Mouse (Mus musculus): ENCODE measurements around the gene Tpgs1. TPM values are rescaled to one million over a fixed set of nuclear protein-coding genes. Genes with fewer than 3 reads are reported as not detected.

The Tpgs1 gene
- total and polyA plus RNA-seq, 2 experiments from 2014 or later: 64.2 to 128 TPM

- Histone ChIP-seq H3K9ac (no peak overlapping the region), H3K9me3 (ENCODE audit: low read length) (no peaks in the 10 kb centered on the region), H3K36me3 (ENCODE audit: insufficient read depth) (no peaks in the 10 kb centered on the region), H3K27ac (ENCODE audit: low read depth, low read length) (no peak overlapping the region), H3K4me3 (ENCODE audit: low read depth, low read length) (no peak overlapping the region), H3K27me3 (ENCODE audit: insufficient read depth, low read length) (no peaks in the 10 kb centered on the region), H3K4me1 (ENCODE audit: insufficient read depth) (peaks cover 18% of the 10 kb centered on the region), H3K4me2 (ENCODE audit: low read depth) (no peak overlapping the region)
- TF ChIP-seq CTCF (IDR thresholded peaks at IDR 0.05; ENCODE audit: low read depth): no peak
- 74% methylated on average over 9 of the region's 9 CpGs for WGBS
- ATAC-seq: no peak
- no peak for DNase-seq
Measured at GRCm38 (mm10) chr10:79666493-79666892, 2.7 kb upstream of the Tpgs1 start.

GRCm38 (mm10) chr10:79668076-79668475 is 1.1 kb upstream of the Tpgs1 start:
- 86% methylated on average over 5 of the region's 5 CpGs for WGBS
- Histone ChIP-seq H3K4me1 (ENCODE audit: insufficient read depth) (peaks cover 18% of the 10 kb centered on the region), H3K27ac (ENCODE audit: low read depth, low read length) (peak overlapping the region; percentile 95), H3K9ac (peak overlapping the region; percentile 10; the same call in 1 of the 2 replicates), H3K4me3 (ENCODE audit: low read depth, low read length) (peak overlapping the region; percentile 100), H3K9me3 (ENCODE audit: low read length) (no peaks in the 10 kb centered on the region), H3K27me3 (ENCODE audit: insufficient read depth, low read length) (no peaks in the 10 kb centered on the region), H3K4me2 (ENCODE audit: low read depth) (peak overlapping the region; percentile 89), H3K36me3 (ENCODE audit: insufficient read depth) (peaks cover 4% of the 10 kb centered on the region; the same call in 1 of the 2 replicates)
- ATAC-seq (no peak), DNase-seq (no peak)
- TF ChIP-seq CTCF (IDR thresholded peaks at IDR 0.05; ENCODE audit: low read depth): no peak

DNA sequence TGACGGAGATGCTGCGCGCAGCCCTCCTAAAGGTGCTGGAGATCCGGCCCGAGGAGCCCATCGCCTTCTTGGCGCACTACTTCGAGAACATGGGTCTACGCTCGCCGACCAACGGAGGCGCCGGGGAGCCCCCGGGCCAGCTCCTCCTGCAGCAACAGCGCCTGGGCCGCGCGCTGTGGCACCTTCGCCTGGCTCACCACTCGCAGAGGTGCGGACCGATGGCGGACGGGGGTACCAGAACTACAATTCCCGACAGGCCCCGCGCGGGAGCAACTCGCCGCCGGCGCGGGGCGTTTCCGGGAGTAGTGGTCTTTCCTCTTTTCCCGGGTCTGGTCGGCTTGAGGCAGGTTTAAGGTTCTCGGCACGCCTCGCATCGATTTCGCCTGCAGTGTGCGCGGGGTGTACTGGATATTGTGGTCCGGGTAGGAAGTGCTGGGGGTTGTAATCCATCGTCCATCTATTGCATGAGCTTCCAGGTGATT is 448 bp downstream of the Tpgs1 start:
- H3K36me3 ChIP-seq (ENCODE audit: insufficient read depth): peaks cover 4% of the 10 kb centered on the region; the same call in 1 of the 2 replicates
- H3K9me3 ChIP-seq (ENCODE audit: low read length): no peaks in the 10 kb centered on the region
- peak overlapping the region; percentile 100 for H3K4me3 ChIP-seq (ENCODE audit: low read depth, low read length)
- H3K9ac ChIP-seq: peak overlapping the region; percentile 96
- H3K27ac ChIP-seq (ENCODE audit: low read depth, low read length): peak overlapping the region; percentile 95
- peak overlapping the region; percentile 89 for H3K4me2 ChIP-seq (ENCODE audit: low read depth)
- DNase-seq: peak; percentile 88
- H3K27me3 ChIP-seq (ENCODE audit: insufficient read depth, low read length): no peaks in the 10 kb centered on the region
- peaks cover 18% of the 10 kb centered on the region for H3K4me1 ChIP-seq (ENCODE audit: insufficient read depth)
- peak; percentile 67 for ATAC-seq
- TF ChIP-seq CTCF (IDR thresholded peaks at IDR 0.05; ENCODE audit: low read depth): 0 out of 2 replicates have a peak, but pooled peaks have one; percentile 1
- WGBS: 3% methylated on average over 39 of the region's 47 CpGs

DNA sequence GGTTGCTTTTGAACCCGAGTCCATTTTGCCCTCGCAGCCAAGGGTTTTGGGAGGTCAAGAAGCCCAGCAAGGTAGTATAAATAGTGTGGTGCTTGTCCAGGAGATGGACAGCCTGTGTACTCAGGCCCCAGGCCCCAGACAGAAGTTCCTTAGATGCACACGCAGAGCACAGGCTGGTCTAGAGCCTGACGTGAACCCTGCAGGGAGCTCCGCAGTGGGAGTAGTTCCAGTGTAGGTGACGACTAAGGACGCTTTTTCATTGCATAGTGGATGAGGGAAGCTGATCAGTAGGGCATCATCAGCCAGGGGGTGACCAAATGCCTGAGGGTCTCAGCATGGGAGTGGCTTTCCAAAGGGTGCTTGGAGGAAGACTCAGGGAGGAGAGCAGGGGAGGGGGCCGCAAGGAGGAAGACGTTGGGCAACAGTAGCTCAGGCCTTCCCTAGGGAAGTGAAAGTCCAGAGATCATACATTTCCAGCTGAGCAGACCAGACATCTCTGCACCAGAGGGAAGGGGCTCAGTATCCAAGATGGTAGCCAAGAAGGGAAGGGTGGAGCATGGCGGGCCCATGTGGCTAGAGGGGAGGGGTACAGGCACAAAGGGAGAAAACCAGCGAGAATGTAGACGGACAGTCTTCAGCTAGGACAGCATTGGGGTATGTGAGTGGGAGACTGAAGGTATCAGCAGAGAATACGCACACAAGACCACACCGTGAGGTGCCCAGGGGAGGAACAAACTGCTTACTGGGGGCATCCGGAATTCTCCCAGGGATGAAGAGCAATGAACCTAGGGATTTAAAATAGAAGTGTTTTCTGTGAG is 1.1 kb downstream of the Tpgs1 start:
- Histone ChIP-seq H3K4me3 (ENCODE audit: low read depth, low read length) (peak overlapping the region; percentile 100), H3K9me3 (ENCODE audit: low read length) (no peaks in the 10 kb centered on the region), H3K27ac (ENCODE audit: low read depth, low read length) (peak overlapping the region; percentile 95), H3K27me3 (ENCODE audit: insufficient read depth, low read length) (no peaks in the 10 kb centered on the region), H3K4me2 (ENCODE audit: low read depth) (peak overlapping the region; percentile 89), H3K36me3 (ENCODE audit: insufficient read depth) (peaks cover 5% of the 10 kb centered on the region; the same call in 1 of the 2 replicates), H3K4me1 (ENCODE audit: insufficient read depth) (peaks cover 18% of the 10 kb centered on the region), H3K9ac (peak overlapping the region; percentile 96)
- DNase-seq: no peak
- 0 out of 2 replicates have a peak, but pooled peaks have one; percentile 6 for ATAC-seq
- 35% methylated on average over 15 of the region's 15 CpGs for WGBS
- no peak for TF ChIP-seq CTCF (IDR thresholded peaks at IDR 0.05; ENCODE audit: low read depth)

DNA sequence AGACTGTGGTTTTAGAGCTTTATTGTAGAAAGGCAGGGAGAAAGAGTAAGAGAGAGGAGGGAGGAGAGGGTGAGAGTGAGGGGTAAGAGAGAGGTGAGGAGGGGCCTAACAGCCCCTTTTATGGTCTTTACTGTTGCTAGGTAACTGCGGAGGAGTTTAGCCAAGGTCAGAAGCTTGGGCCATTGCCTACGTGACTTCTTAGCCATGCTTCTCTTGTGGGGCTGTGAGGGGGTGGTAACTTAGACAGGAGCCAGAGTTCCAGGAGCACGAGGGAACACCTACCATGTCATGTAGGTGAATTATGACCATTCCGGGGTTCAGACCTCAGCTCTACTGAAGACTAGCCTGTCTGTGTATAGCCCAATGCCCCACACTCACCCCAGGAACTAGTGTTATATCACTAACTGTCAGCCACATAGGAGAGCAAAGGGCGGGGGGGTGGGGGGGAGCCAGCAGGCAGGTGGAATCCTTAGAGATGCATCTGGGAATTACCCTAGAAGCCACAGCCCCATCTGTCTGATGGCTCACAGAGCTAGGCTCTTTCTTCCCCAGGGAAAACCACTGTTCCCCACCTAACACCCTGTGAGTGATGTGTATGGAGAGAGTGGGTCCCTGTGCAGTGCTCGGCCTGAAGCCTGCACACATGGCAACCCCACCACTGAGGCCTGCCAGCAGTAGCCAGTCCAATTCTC is 2.4 kb downstream of the Tpgs1 start:
- Histone ChIP-seq H3K27ac (ENCODE audit: low read depth, low read length) (no peak overlapping the region), H3K4me2 (ENCODE audit: low read depth) (no peak overlapping the region), H3K4me3 (ENCODE audit: low read depth, low read length) (no peak overlapping the region), H3K9me3 (ENCODE audit: low read length) (no peaks in the 10 kb centered on the region), H3K27me3 (ENCODE audit: insufficient read depth, low read length) (no peaks in the 10 kb centered on the region), H3K9ac (no peak overlapping the region), H3K4me1 (ENCODE audit: insufficient read depth) (peaks cover 18% of the 10 kb centered on the region), H3K36me3 (ENCODE audit: insufficient read depth) (peaks cover 12% of the 10 kb centered on the region)
- DNase-seq: no peak
- TF ChIP-seq CTCF (IDR thresholded peaks at IDR 0.05; ENCODE audit: low read depth): no peak
- WGBS: 72% methylated on average over 6 of the region's 6 CpGs
- no peak for ATAC-seq

- TF ChIP-seq CTCF (IDR thresholded peaks at IDR 0.05; ENCODE audit: low read depth): peak; percentile 38
- no peak for ATAC-seq
- Histone ChIP-seq H3K4me3 (ENCODE audit: low read depth, low read length) (no peak overlapping the region), H3K36me3 (ENCODE audit: insufficient read depth) (peaks cover 12% of the 10 kb centered on the region), H3K9me3 (ENCODE audit: low read length) (no peaks in the 10 kb centered on the region), H3K27me3 (ENCODE audit: insufficient read depth, low read length) (no peaks in the 10 kb centered on the region), H3K4me2 (ENCODE audit: low read depth) (no peak overlapping the region), H3K27ac (ENCODE audit: low read depth, low read length) (no peak overlapping the region), H3K4me1 (ENCODE audit: insufficient read depth) (peaks cover 18% of the 10 kb centered on the region), H3K9ac (no peak overlapping the region)
- no peak for DNase-seq
- WGBS: 68% methylated on average over 3 of the region's 3 CpGs
Measured at GRCm38 (mm10) chr10:79672088-79672455, 2.9 kb downstream of the Tpgs1 start.

DNA sequence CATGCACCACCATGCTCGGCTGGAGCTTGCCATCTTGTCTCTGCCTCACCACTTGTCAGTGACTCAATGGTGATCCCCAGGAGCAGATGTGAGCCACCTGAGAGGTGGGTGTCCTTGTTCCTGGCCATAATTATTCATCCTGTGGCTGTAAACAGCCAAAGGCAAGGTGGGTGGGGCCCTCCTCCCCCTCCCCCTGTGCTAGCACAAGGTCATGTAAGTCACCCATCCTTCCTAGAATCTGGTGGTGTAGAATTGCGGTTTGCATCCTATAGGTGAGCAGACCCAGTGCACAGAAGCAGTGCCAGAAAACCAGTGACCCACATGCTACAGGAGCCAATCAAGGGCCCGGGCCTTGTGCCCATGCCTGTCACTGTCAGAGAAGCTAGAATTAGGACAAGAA is 3.9 kb downstream of the Tpgs1 start:
- H3K4me1 ChIP-seq (ENCODE audit: insufficient read depth): peaks cover 17% of the 10 kb centered on the region
- no peaks in the 10 kb centered on the region for H3K9me3 ChIP-seq (ENCODE audit: low read length)
- no peak overlapping the region for H3K9ac ChIP-seq
- 92% methylated on average over 3 of the region's 3 CpGs for whole genome bisulfite sequencing
- ATAC-seq: no peak
- peaks cover 12% of the 10 kb centered on the region for H3K36me3 ChIP-seq (ENCODE audit: insufficient read depth)
- no peak for DNase-seq
- no peak overlapping the region for H3K4me3 ChIP-seq (ENCODE audit: low read depth, low read length)
- H3K4me2 ChIP-seq (ENCODE audit: low read depth): no peak overlapping the region
- no peaks in the 10 kb centered on the region for H3K27me3 ChIP-seq (ENCODE audit: insufficient read depth, low read length)
- no peak overlapping the region for H3K27ac ChIP-seq (ENCODE audit: low read depth, low read length)
- TF ChIP-seq CTCF (IDR thresholded peaks at IDR 0.05; ENCODE audit: low read depth): no peak

Measured in forebrain, postnatal 0 days (tissue).